Mouse (Mus musculus) central nervous system, embryonic 18 days (tissue): ENCODE measurements around the gene Clec16a. TPM values are rescaled to one million over a fixed set of nuclear protein-coding genes. Genes with fewer than 3 reads are reported as not detected.

Experiments used
- polyA plus RNA-seq: library from polyadenylated mRNA; depleted of rRNA; stranded (reverse); fragments of >200 nt; gene quantifications from 2 replicates; pipeline ENCODE4 v1.2.3, GENCODE M21; 2012; rRNA removed

Gene Clec16a
- polyA plus RNA-seq = 29.6 and 32.2 TPM in 2 replicates

GRCm38 (mm10) chr16:10544995-10545622 is at the start of gene Clec16a:
Gene Clec16a, plus strand, starts transcription at chr16:10545339.

GRCm38 (mm10) chr16:10542698-10543365 is 2.3 kb upstream of the Clec16a start, which contains the start of gene Dexi:
Gene Dexi, minus strand, starts transcription at chr16:10543054.

DNA sequence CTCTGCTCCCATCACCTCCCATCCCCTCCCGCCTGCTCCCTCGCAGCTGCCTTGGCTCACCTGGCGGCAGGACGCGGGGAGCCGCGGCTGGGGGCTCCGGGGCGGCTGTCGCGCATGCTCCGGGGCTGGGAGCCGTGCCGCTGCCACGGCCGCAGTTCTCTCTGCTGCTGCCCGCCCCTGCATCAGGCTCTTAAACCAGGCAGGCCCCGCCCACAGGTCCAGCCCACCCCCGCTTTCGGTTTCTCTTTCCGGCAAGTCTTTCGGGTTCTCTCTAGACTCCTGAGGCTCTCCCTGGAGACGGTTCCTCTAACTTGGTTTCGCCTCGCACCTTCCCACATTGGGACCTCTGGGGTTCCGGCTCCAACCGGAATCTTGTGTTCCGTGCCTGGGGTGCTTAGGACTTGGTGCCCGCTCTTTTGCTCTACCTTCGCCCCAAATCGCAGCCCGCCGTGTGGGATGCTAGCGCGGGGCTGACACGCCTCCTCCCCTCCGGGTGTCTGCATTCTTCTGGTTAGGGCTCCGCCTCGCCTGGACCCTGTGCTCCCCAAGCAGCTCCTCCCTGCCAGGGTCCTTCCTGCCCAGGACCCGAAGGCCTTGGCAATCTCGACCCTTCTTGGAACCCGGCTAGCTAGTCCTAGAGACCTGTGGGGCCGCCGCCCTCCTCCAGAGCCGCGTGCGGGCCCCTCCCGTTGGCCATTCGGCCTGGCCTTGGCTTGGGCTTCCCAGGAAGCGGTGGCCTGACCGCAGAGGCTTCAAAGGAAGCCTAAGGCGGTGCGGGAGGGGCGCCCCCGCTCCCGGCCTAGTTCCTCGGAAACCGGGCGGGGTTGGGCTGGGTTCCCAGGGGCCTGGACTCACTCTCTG is 240.5 kb downstream of the Clec16a start, which contains the start of gene Socs1:
Socs1 (minus strand) TSS at position 166 of the 861 bp plus-strand sequence.

DNA sequence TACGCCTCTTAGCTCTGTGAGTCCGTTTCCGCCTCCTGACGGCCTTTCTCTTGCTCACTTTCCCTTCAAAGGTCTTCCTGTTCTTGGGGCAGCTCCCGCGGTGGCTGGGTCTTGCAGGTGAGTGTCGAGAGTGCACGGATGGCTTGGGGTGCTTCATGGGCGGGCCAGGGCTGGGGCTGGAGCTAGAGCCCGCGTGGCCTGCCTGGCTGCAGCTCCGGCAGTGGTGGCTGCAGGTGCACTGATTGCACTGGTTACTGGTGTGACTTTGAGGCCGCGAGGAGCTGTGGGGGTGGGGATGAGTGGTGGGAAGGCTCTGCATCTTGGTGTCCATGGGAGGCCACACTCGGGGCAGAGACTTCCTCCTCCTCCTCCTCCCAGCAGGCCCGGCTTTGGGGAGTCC is 243.1 kb downstream of the Clec16a start, which contains the start of gene Tnp2:
Tnp2 (minus strand) TSS at position 390 of the 400 bp plus-strand sequence.

GRCm38 (mm10) chr16:10790702-10791101 is 245.6 kb downstream of the Clec16a start, which contains the start of gene Prm3:
Gene Prm3, minus strand, starts transcription at chr16:10790914.

Other genes with a start within 250 kb of the Clec16a start
- gene Emp2, start 231.4 kb upstream of the Clec16a start, polyA plus RNA-seq = 16.9 and 19.2 TPM in 2 replicates
- 9.8 and 11.5 TPM in 2 replicates for gene Tekt5, start 149.8 kb upstream of the Clec16a start, polyA plus RNA-seq
- 38.0 and 40.0 TPM in 2 replicates for gene Nubp1, start 133.4 kb upstream of the Clec16a start, polyA plus RNA-seq
- 49.6 and 51.5 TPM in 2 replicates for gene Tvp23a, start 98.0 kb upstream of the Clec16a start, polyA plus RNA-seq
- 0.01 and 0.04 TPM in 2 replicates for gene Ciita, start 65.3 kb upstream of the Clec16a start, polyA plus RNA-seq
- 30.0 and 31.4 TPM in 2 replicates for gene Dexi, start 2.3 kb upstream of the Clec16a start, polyA plus RNA-seq
- gene Socs1, start 240.2 kb downstream of the Clec16a start, polyA plus RNA-seq = 1.7 and 2.2 TPM in 2 replicates
- not detected in 2 replicates for gene Tnp2, start 243.3 kb downstream of the Clec16a start, polyA plus RNA-seq
- gene Prm3, start 245.6 kb downstream of the Clec16a start, polyA plus RNA-seq = not detected in 2 replicates